Mouse (Mus musculus) olfactory bulb, adult 2 months (tissue): ENCODE data around the gene Lamc2.

Experiments
- CTCF ChIP-seq: fragments of 200-500 bp; IDR thresholded peaks from 2 replicates; pipeline ENCODE4 v1.5.1; 2012; ENCODE audit warnings: low read depth, mild to moderate bottlenecking, low read length, moderate library complexity; ENCODE audit not compliant: insufficient read depth
- POLR2A ChIP-seq: fragments of 200-500 bp; IDR thresholded peaks from 2 replicates; pipeline ENCODE4 v1.6.1; 2012; ENCODE audit warnings: mild to moderate bottlenecking, low read depth, low read length, moderate library complexity; ENCODE audit not compliant: insufficient read depth

DNA sequence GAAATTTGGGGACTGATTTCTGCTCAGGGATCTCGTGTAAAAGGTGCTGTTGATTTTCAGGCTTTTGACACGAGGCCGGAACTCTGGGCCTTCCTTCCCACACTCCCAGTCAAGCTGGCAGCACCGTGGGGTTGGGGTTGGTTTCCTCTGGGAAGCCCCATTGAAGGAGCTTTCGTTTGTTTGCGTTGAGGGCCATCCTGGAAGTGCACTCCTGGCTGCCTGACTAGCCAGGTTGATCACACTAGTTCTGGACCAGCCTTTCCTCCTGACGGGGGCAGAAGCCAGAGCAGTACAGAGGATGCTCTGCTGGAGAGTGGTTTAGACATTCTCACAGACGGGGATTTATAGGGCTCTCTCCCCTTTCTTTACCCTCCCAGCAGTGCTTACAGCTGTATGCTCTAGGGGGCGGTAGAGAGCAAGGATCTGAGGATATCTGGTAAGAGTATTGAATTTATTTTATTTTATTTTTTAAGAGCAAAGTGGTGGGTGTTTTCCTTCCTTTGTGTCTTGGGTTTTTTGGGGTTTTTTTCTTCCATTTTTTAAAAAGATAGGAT is 84.8 kb downstream of the Lamc2 start:
- 0 out of 2 replicates have a peak, but pooled peaks have one; percentile 21 for TF ChIP-seq CTCF
- no peak for TF ChIP-seq POLR2A
